Mouse (Mus musculus): ENCODE results near the gene Cby1.
A peak's percentile ranks its signal among the peaks of the same experiment; 100 is the strongest.
"Not testable (repeated sequence)": the region's sequence is repeated elsewhere in the genome, so short reads cannot be mapped to it uniquely, and the experiment has no call there.

The Cby1 gene

DNA sequence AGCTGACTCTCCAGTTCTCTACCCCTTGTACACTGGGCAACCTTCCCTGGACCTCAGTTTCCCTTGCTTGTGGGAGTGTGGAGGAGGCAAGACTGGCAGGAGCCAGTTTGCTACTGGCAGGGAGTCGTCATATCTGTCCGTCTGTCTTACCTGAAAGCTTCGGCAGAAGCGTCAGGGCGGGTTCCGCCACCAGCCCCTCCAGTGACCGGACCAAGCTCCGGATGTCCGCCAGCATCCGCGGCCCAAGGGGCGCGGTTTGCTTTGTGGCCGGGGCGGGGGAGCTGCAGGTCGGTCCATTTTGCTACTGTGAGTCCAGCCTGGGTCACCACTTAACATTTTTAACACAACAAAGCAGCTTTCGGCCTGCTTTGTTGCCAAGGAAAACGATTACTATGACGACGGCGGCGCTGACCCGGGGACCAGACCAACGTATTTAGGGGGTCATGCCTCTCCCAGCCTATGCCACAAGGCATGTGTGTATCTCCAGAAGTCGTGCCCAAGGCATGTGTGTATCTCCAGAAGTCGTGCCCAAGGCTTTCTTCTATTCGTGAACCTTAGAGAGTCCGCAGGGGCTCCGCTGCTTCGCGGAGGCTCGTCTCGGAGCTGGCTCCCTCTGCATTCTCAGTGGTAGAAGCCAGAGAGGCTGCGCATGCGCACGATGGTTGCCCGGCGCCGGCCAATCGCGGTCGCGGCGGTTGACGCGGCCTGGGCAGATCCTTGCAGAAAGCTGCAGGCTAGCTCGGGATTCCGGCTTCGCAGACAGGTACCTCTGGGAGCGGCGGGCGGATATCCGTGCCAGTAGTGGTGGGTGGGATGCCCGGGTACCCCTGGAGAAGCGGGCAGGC, at the start of gene Cby1, which contains the start of gene Fam227a:
TSS of gene Cby1 (plus strand) at position 669 of the 845 bp plus-strand sequence.
TSS of gene Fam227a (minus strand) at position 426 of the 845 bp plus-strand sequence.
- ATAC-seq (ENCODE audit: low TSS enrichment): peak; percentile 75

DNA sequence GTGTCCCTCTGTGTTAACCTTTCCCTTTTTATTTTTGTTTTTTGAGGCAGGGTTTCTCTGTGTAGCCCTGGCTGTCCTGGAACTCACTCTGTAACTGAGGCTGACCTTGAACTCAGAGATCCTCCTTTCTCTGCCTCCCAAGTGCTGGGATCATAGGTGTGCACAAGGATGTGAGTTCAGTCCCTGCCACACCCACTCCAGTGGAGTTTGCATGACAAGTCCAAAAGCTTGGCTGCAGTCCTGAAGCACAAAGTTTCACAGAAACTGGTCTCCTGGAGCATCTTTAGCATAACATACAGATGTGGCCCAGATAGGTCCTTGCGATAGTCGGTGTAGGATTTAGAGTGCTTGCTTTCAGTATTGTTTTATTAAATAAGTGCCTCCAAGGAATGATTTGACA, 49.8 kb upstream of the Cby1 start:
- no peak for ATAC-seq (ENCODE audit: low TSS enrichment)

DNA sequence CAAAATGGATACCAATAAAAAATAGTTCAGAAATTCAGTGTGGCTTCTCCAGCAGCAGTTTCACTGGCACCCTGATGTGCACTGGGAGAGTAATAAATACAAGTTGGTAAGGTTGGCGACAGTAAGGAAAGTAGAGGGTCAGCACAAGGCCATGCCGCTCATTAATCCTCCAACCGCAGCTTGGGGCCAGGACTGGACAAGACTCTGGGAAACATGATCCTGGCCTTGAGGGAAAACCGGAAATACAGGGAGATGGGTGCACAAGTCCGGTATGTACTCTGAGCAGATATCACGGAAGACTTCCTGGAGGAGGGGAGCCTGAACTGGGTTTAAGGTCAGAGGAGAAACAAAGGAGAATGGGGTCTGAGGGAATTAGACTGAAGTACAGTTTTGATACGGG, 43.5 kb upstream of the Cby1 start:
- ATAC-seq (ENCODE audit: low TSS enrichment): no peak

DNA sequence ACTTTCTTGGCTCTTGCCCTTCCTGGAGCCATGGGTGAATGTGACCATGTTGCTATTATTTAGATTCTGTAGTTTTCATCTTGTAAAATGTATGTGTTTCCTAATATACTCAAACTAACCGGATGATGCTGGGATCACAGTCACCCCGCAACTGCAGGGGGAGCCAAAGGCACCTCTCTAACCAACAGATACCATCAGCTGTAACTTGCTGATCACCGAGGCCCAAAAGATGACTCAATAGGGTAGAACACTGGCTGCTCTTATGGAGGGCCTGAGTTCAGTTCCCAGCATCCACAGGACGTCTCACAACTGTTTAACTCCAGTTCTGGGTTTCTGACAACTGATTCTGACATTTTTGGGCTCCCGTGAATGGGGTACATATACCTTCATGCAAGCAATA, 42.3 kb upstream of the Cby1 start:
- no peak for ATAC-seq (ENCODE audit: low TSS enrichment)

DNA sequence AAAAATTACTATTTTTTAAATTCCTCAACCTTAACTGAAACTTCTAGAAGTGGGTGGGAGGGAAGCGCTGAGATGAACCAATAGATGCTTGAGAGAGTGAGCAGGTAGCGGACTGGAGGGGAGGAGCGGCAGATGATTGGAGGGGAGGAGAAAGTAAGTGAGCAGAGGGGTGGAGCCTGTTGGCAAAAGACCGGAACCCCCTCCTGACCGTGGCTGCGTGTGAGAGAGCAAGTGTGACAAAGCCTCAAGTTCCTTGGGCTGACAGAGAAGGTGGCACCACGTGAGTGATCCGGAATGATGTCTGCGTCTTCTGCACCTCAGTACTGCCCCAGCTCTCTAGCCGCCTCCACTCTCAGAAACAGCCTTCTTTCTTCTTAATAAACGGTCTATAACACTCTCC, 41.9 kb upstream of the Cby1 start:
- no peak for ATAC-seq (ENCODE audit: low TSS enrichment)

DNA sequence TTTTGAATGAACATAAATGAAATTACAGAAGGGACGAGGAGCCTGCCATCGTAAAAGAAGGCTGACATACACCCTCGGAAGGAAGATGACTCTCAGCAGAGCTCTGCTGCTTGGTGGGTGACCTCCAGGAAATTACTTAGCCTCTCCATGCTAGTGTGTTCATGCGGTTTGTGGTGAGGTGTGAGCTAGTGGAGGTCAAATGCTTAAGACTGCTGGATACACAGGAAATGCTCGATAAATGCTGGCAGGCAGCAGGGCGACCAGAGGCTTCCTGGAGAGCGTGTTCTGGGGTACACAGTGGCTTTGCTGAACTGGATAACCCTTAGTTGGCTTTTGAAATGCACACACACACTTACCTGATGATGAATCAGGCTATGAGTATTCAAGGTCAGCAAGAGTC, 40.5 kb upstream of the Cby1 start:
- no peak for ATAC-seq (ENCODE audit: low TSS enrichment)

DNA sequence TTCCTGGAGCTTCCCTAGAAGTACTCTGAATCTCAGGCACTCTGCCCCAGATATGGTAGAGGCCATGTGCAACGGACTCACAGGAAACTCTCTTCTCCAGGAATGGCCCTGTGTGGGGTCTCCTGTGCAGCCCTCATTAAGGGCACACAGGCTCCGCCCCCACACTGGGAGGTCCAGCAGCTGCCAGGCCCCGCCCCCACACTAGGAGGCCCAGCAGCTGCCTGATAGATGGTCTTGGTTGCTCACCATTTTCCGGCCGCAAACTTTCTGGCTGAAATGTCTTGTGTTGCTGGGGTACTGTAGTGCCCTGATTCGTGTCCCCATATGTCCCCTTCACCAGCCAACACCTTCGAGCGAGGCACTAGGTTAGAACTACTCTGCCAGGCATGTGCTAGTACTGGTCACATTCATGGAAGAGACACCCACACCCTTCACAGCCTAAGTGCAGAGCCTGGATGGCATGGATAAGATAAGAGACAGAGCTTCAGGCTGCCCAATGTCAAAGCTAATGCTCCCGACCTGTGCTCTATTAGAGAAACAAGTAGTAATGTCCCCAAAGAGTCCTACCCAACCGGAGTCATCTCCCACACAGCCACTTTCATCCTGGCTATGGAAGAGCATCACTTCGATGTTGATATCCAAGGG, 39.1 kb upstream of the Cby1 start:
- ATAC-seq (ENCODE audit: low TSS enrichment): no peak

DNA sequence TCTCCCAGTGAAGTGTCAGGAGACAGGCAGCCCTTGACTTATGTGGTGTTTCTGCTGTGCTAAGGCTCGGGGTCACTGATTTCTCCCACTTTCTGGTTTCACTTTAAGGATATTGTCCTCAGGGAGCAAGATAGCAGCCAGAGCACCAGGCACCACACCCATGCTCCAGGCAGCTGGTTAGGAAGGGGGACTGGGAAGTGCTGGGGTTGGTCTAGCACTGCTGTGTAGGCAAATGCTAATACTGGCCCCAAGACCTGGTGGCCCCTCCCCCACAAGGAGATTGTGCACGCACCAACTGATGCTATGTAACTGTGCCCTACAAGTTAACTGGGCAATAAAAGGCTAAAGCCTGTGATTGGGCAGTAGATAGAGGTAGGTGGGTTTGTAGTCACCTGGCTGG, 28.5 kb upstream of the Cby1 start:
- no peak for ATAC-seq (ENCODE audit: low TSS enrichment)

DNA sequence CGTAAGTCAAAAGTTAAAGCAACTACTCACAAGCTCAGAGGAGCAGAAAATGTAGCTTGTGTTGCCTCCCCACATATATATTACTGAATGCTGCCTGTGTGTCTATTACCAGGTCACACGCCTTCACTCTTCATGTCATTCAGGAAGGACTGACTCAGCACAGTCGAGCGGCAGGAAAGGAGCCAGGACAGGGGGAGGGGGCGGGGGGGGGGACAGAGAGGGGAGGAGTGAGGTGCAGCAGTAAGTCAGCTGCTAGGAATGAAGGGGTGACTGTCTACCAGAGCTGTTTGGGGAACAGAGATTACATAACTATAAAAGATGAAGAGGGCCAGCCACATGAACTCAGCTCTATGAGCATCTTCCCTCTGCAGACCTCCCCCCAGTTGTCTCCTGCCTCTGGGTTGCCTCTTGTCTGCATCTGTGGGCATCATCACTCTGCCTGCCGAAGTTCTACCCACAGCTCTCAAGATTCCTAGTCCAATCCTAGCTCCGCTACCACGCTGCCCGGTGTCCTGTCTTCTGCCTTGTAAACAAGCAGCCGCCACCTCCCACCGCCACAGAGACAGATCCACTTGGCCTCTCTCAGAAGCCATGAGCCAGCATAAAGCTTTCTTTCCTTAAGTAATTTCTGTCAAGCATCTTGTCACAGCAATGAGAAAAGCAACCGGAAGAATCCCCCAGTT, 17.7 kb upstream of the Cby1 start:
- ATAC-seq (ENCODE audit: low TSS enrichment): peak; percentile 72; the same call in 1 of the 2 replicates

DNA sequence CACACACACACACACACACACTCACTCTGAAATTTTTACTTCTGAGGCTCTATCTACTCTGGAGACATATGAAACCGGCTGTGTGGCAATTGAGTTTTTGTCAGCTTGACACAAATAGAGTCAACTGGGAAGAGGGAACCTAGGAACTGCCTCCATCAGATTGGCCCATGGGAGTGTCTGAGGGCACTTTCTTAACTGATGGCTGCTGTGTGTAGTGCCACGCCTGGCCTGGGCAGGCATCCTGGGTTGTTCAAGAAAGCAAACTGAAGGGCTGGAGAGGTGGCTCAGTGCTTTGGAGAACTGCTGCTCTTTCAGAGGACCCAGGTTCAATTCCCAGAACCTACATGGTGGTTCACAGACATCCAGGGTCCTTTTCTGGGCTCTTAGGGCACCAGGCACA, 13.5 kb upstream of the Cby1 start:
- no peak for ATAC-seq (ENCODE audit: low TSS enrichment)

DNA sequence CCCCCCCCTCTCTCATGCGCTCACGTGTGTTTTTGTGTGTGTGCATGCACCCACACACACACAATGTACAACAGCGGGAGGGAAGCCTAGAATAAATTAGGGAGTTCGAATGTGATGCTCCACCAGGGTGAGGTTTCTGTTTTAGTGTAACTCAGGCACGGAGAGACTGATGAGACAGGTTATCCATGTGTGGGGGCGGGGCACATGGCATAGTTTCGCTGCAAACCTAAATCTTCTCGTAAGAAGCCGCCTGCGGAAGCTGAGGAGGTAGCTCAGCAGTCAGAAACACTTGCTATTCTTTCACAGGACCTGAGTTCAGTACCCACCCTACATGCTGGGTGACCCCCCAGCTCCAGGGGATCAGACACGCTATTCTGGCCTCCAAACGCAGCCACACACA, 10.9 kb upstream of the Cby1 start:
- ATAC-seq (ENCODE audit: low TSS enrichment): no peak

DNA sequence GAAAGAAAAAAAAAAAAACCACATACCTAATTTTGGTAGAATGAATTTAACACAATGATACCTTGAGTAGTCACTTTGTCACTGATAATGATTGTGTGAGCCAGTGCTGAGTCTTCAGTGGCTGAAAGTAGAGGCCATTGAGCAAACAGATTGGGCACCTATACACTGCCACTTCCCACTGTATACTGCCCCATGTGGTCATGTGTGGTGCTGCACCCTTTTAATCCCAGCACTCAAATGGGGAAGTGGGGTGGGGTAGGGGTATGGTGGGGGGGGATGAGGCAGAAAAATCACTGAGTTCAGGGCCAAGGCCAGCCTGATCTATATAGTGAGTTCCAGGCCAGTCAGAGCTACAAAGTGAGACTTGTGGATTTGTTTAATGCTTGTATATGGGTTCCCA, 8.4 kb upstream of the Cby1 start:
- ATAC-seq (ENCODE audit: low TSS enrichment): no peak; the same call in 1 of the 2 replicates

DNA sequence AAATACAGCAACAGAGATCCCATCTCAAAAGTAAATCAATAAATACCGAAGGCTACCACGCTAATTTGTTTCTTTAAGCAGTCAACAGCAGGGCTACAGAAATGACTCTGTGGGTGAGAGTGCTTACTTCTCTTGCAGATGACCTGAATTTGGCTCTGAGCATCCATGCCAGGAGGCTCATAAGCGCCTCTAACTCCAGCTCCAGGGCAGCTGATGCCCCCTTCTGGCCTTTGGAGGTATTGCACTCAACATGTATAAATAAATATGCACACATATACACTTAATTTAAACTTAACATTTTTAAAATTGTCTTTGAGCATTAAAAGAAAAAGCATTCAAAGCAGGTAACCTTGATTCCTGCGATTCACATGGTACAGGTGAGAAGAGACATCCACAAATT, 7.5 kb upstream of the Cby1 start:
- no peak for ATAC-seq (ENCODE audit: low TSS enrichment)

DNA sequence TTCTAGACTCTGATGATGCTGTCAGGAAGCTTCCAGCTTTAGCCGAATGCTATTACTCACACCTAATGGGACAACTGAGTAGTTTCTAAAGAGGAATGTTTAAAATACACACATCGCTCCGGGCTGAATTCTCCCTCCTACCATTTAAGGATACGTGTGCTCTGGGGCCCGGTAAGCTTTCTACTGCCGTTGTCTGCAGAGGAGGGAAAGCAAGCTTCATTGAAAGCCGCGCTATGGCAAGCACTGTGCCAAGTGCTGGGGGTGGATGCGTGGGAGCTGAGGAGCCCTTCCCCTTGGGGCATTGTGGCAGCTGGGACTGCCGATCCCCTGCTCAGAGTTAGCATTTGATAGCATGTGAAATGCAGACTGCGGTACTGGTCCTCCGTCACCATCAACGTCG, 2.5 kb upstream of the Cby1 start:
- ATAC-seq (ENCODE audit: low TSS enrichment): peak; percentile 58

DNA sequence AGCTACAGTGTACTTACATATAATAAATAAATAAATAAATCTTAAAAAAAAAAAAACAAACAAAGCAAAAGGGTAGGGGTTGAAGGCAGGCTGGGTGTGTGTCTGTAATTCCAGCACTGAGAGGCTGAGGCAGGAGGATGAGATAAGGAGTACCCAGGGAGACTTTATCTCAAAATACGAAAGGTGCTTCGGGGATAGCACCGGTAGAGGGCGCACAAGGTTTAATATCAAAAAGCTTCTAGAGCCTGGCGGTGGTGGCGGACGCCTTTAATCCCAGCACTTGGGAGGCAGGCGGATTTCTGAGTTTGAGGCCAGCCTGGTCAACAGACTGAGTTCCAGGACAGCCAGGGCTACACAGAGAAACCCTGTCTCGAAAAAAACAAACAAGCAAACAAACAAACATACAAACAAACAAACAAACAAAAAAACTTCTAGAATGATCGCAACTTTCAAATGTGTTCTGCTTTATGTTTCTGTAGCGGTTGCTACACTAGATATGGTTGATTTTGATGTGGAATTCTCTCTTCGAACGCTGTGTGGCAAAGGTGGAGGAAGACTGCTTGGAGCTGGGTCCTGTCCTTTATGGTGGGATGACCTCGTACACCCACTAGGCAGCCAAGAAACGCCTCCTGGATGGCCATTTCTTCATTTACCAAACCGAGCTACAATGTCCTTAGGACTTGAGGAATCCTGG, 1.0 kb upstream of the Cby1 start:
- ATAC-seq (ENCODE audit: low TSS enrichment): peak; percentile 35; the same call in 1 of the 2 replicates

DNA sequence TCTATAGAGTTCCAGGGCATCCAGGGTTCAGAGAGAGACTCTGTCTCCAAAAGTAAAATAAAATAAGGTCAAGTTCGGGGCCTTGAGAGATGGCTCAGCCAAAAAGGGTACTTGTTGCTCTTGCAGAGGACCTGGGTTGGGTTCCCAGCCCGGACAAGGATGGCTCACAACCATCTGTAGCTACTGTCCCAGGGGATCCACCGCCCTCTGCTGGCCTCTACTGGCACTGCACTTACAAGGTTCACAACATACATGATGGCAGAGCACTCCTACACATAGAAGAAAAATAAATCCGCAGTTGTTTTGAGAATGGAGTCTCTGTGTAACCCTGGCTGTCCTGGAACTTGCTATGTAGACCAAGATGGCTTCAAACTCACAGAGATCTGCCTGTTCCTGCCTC, 2.9 kb downstream of the Cby1 start:
- ATAC-seq (ENCODE audit: low TSS enrichment): no peak

DNA sequence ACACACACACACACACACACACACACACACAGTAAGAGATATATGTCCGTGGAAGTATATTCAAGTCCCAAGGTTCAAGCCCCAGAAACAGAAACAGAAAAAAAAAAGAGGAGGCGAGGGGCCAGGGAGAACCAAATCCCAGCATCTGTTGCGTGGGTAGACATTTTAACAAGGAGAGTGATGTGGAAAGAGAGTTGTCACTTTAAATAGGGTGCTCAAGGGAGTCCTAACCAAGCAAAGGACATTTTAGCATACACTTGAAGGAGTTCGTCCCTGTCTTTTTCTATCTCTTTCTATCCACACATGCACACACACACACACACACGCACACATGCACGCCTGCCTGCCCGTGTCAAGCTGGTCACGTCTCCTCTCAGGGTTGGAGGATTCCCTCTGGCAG, 5.7 kb downstream of the Cby1 start:
- peak; percentile 78 for ATAC-seq (ENCODE audit: low TSS enrichment)

DNA sequence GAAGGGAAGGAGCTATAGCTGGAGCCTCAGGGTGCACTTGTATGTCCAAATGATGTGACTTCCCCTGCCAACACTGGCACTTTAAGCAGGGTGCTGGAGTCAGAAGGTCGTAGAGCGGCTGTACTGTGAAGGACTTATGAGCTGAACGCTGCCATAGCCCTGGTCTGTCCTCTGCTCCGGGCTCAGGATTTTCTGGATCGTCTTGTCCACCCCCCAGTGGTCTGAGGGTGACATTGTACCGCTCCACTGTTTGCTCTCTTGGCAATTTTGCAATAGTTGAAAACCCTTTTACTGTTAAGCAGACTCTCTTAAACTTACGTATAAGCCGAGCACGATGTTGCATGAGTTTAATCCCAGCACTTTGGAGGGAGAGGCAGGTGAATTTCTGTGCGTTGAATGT, 10.2 kb downstream of the Cby1 start:
- ATAC-seq (ENCODE audit: low TSS enrichment): no peak

DNA sequence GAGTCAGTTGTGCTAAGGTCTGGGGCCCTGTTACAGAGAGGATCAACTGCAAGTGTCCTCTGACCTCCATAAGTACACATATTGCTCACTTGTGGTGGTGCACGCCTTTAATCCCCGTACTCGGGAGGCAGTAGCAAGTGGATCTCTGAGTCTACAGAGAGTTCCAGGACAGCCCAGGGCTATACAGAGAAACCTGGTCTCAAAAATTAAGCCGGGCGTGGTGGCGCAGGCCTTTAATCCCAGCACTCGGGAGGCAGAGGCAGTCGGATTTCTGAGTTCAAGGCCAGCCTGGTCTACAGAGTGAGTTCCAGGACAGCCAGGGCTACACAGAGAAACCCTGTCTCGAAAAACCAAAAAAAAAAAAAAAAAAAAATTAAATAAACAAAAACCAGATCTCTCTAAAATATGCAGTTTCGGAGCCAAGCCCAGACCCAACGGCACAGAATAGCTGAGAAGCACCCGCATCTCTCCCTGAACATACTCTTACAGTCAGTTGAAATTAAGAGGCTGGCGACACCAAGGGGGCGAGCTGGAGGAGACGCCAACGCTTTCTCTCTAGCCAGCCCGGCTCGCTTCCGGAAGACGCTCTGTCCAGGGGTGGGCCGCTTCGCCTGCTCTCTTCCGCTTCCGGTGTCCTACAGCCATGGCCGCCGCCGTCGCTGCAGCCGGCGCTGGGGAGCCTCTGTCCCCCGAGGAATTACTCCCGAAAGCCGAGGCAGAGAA, 11.4 kb downstream of the Cby1 start, which contains the start of gene Tomm22:
TSS of gene Tomm22 (plus strand) at position 613 of the 723 bp plus-strand sequence.
- ATAC-seq (ENCODE audit: low TSS enrichment): peak; percentile 91

DNA sequence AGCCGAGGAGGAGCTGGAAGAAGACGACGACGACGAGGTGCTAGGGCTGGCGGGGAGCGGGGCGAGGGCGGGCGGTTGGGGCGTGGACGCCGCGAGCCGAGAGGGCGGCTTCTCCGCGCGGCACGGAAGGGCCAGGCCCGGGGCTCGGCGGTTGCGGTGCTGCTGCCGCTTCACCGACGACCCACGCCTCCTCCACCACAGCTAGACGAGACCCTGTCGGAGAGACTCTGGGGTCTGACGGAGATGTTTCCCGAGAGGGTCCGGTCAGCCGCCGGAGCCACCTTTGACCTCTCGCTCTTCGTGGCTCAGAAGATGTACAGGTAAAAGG, 11.9 kb downstream of the Cby1 start:
- 0 out of 2 replicates have a peak, but pooled peaks have one; percentile 11 for ATAC-seq (ENCODE audit: low TSS enrichment)

DNA sequence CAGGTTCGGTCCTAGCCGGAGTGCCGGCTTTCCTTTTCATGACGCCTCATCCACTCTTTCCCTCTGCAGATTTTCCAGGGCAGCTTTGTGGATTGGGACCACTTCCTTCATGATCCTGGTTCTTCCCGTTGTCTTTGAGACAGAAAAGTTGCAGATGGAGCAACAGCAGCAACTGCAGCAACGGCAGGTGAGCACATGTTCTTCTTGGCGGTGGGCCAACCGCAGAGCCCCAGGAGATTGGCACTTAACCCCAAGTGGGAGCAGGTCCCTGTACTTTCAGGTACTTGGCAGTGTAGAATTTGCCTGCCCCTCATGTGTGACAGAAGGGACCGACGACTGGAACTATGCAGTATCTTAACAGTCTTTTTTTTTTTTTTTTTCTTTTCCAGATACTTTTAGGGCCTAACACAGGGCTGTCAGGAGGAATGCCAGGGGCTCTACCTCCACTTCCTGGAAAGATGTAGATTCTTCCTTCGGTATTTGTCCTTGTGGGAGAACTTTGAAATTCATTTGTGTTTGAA, 12.9 kb downstream of the Cby1 start:
- ATAC-seq (ENCODE audit: low TSS enrichment): not testable (repeated sequence)

Data from frontal cortex, adult (tissue).